Mouse (Mus musculus): ENCODE measurements around the gene Ascl5.

- TF ChIP-seq POLR2A (IDR thresholded peaks at IDR 0.05; ENCODE audit: extremely low read depth, insufficient read depth, low read length) (no peak), CTCF (IDR thresholded peaks at IDR 0.05; ENCODE audit: low read depth, low read length) (no peak)
Observed at GRCm38 (mm10) chr1:136094807-136095206, 44.2 kb downstream of the Ascl5 start.

Measured in liver, adult 2 months (tissue).